Mouse (Mus musculus) stomach, embryonic 14.5 days (tissue): Measurements from ENCODE around the gene Gm20388. TPM values are rescaled to one million over a fixed set of nuclear protein-coding genes. Genes with fewer than 3 reads are reported as not detected.

Source experiments
- ATAC-seq: fragments of 200-750 bp; cut with Nextera tagmentation; 2 replicates; pipeline ENCODE4 v1.8.0; 2017; ENCODE audit warnings: low read depth, moderate TSS enrichment; ENCODE audit not compliant: insufficient number of reproducible peaks, insufficient read depth, low FRiP score
- H3K27ac ChIP-seq: fragments of 300-500 bp; sonication (generic); 2 replicates; pipeline ENCODE4 v1.5.1; 2014; ENCODE audit warnings: mild to moderate bottlenecking, low read length, moderate library complexity, mixed read lengths
- H3K27me3 ChIP-seq: fragments of 300-500 bp; sonication (generic); 2 replicates; pipeline ENCODE4 v1.6.1; 2014; ENCODE audit warnings: low read length, control low read depth, mixed read lengths; ENCODE audit not compliant: control insufficient read depth, insufficient read depth
- H3K36me3 ChIP-seq: fragments of 300-500 bp; sonication (generic); 2 replicates; pipeline ENCODE4 v1.6.1; 2014; ENCODE audit warnings: mild to moderate bottlenecking, control low read depth, low read length, moderate library complexity, mixed read lengths; ENCODE audit not compliant: control insufficient read depth, insufficient read depth
- H3K4me1 ChIP-seq: fragments of 300-500 bp; sonication (generic); 2 replicates; pipeline ENCODE4 v1.6.1; 2014; ENCODE audit warnings: low read length, control low read depth, mixed read lengths; ENCODE audit not compliant: control insufficient read depth, insufficient read depth
- H3K4me2 ChIP-seq: fragments of 300-500 bp; sonication (generic); replicated peaks from 2 replicates; pipeline ENCODE4 v1.6.1; 2014; ENCODE audit warnings: low read depth, low read length, control low read depth
- H3K4me3 ChIP-seq: fragments of 300-500 bp; sonication (generic); 2 replicates; pipeline ENCODE4 v1.5.1; 2014; ENCODE audit warnings: low read depth, low read length, control low read depth
- H3K9ac ChIP-seq: fragments of 300-500 bp; sonication (generic); replicated peaks from 2 replicates; pipeline ENCODE4 v1.6.1; 2014; ENCODE audit warnings: low read depth, mild to moderate bottlenecking, control low read depth, low read length, moderate library complexity, mixed read lengths
- H3K9me3 ChIP-seq: fragments of 300-500 bp; sonication (generic); 2 replicates; pipeline ENCODE4 v1.6.1; 2016; ENCODE audit warnings: low read depth, low read length, control low read depth; ENCODE audit not compliant: control insufficient read depth
- WGBS: fragments of 180-500 bp; shearing (Covaris S2); extraction: QIAGEN DNeasy Blood & Tissue Kit; methylation state at CpG from one replicate; pipeline ENCODE4 v1.1.7; 2014; 5-methylcytosine and 5-hydroxymethylcytosine counted together
- polyA plus RNA-seq: library from polyadenylated mRNA; unstranded; fragments of >200 nt; fragmentation: Nextera tagmentation; extraction: Ambion mirVana; gene quantifications from 2 replicates; pipeline ENCODE4 v1.2.1, GENCODE M21; 2014

The Gm20388 gene
- polyA plus RNA-seq, 1 experiment from 2014 or later, result 11.4 TPM

DNA sequence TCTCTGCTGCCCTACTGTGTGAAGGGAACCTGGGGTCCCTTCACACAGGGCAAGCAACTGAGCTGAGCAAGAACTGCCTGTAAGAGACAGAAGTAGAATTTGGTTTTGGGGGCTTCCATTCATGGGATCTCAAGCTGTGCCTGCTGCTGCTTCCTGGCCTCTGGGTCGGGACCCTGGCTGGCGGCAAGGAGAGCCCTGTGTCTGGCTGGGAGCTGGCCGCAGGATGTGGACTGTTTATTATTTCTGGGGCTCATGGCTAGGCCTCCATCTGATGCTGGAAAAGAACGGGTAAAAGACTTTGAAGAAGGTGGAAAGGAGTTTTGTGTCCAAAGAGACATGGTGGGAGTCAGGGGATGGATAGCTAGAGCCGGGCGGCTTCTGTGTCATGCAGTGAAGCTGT, 969.3 kb downstream of the Gm20388 start:
- H3K9me3 ChIP-seq, result no peaks in the 10 kb centered on the region
- no peak overlapping the region for H3K4me2 ChIP-seq
- ATAC-seq, result no peak
- H3K9ac ChIP-seq, result no peak overlapping the region
- no peaks in the 10 kb centered on the region for H3K36me3 ChIP-seq
- no peak overlapping the region for H3K4me3 ChIP-seq
- no peak overlapping the region for H3K27ac ChIP-seq
- H3K27me3 ChIP-seq, result peaks cover 3% of the 10 kb centered on the region; the same call in 1 of the 2 replicates
- 58% methylated on average over 6 of the region's 6 CpGs for WGBS
- peaks cover 24% of the 10 kb centered on the region for H3K4me1 ChIP-seq

DNA sequence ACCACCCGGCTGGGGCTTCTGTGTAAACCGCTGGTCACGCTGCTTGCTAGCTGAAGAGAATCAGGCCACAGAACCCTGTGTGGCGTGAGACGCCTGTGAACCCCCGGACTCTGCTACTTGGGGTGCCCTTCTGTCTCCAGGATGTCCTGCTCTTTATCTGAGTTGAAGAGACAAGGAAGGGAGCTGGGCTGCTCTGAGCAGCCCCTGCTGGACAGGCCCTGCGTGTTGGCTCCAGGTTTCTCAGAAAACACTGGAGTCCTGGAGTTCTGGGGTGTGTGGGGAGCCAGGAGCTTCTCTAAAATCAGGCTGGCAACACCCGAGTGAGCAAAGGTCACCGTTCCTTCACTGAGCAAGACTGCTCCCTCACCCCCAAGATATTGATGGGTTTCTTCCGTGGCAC, 971.0 kb downstream of the Gm20388 start:
- H3K36me3 ChIP-seq, result no peaks in the 10 kb centered on the region
- peaks cover 3% of the 10 kb centered on the region; the same call in 1 of the 2 replicates for H3K27me3 ChIP-seq
- H3K9me3 ChIP-seq, result no peaks in the 10 kb centered on the region
- ATAC-seq, result no peak
- peak overlapping the region; percentile 22 for H3K4me2 ChIP-seq
- H3K9ac ChIP-seq, result 0 out of 2 replicates have a peak overlapping the region, but pooled peaks have one; percentile 19
- 49% methylated on average over 10 of the region's 10 CpGs for WGBS
- peaks cover 24% of the 10 kb centered on the region for H3K4me1 ChIP-seq
- H3K4me3 ChIP-seq, result no peak overlapping the region
- H3K27ac ChIP-seq, result peak overlapping the region; percentile 97

DNA sequence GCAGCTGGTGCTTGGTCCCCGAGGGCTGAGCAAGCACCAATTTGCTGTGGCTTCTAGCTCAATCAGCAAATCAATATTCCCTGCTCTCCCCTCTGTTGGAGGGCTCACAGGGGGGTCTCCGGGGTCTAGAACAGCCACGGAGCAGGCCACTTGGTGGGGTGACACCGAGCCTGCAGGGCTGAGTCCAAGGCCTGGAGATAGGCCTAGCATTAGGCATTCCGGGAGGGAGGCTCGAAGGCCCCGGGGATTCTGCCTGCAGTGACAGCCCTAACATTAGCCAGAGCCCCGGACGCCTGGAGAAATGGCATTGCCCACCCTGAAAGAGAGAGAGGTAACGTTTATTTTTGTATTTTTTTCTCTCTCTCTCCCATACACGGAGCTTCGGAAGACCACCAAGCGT, 972.0 kb downstream of the Gm20388 start:
- 13% methylated on average over 13 of the region's 13 CpGs for WGBS
- peak overlapping the region; percentile 23; the same call in 1 of the 2 replicates for H3K9ac ChIP-seq
- peak; percentile 43; the same call in 1 of the 2 replicates for ATAC-seq
- no peaks in the 10 kb centered on the region for H3K9me3 ChIP-seq
- H3K4me1 ChIP-seq, result peaks cover 24% of the 10 kb centered on the region
- H3K27me3 ChIP-seq, result peaks cover 3% of the 10 kb centered on the region; the same call in 1 of the 2 replicates
- peak overlapping the region; percentile 22 for H3K4me3 ChIP-seq
- H3K36me3 ChIP-seq, result no peaks in the 10 kb centered on the region
- H3K27ac ChIP-seq, result peak overlapping the region; percentile 97
- H3K4me2 ChIP-seq, result peak overlapping the region; percentile 42

DNA sequence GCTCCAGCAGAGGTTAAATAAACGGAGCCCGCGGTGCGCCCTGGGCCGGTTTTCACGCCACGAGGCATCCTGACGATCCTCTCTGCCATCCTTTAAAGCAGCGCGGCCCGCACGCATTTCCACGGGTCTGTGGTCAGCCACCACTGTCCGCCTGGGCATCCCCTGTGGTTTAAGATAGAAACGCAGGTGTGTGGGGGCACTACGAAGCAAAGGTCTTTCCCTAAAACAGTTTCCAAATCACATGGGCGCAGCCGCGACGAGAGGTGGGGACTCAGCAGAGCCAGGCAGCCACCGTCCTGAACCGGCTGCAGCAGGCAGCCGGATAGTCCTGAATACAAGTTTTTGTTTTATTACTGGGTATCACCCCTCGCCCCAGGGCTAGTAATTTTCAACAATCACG, 972.7 kb downstream of the Gm20388 start:
- Histone ChIP-seq H3K4me3 (peak overlapping the region; percentile 22), H3K27me3 (peaks cover 3% of the 10 kb centered on the region; the same call in 1 of the 2 replicates)
- 2% methylated on average over 25 of the region's 25 CpGs for WGBS

DNA sequence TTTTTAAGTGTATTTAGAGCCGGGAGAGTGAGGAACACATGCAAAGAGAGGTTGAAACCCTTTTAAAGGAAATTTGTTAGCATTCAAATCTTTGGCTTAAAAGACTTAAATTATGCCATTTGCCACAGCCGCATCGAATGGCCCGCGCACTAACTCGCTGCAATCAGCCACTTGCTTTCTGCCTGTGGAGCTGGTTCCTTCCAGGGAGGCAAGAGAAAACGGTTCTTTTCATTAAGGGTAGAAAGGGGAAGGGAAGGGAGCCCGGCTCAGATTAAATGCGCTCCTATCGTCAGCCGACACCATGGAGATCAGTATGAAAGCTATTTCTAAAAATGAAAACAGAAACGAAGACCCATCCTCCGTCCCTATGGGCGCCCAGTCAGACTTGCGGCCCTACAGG, 973.2 kb downstream of the Gm20388 start:
- Histone ChIP-seq H3K4me3 (peak overlapping the region; percentile 22), H3K9me3 (no peaks in the 10 kb centered on the region), H3K4me1 (peaks cover 24% of the 10 kb centered on the region), H3K36me3 (no peaks in the 10 kb centered on the region), H3K4me2 (peak overlapping the region; percentile 42), H3K9ac (peak overlapping the region; percentile 49), H3K27ac (peak overlapping the region; percentile 97), H3K27me3 (peaks cover 3% of the 10 kb centered on the region; the same call in 1 of the 2 replicates)
- WGBS, result 10% methylated on average over 15 of the region's 15 CpGs
- no peak for ATAC-seq

More for the DNA sequence above, 972.7 kb downstream of the Gm20388 start:
- Histone ChIP-seq H3K9me3 (no peaks in the 10 kb centered on the region), H3K4me1 (peaks cover 24% of the 10 kb centered on the region), H3K9ac (peak overlapping the region; percentile 49), H3K27ac (peak overlapping the region; percentile 97), H3K36me3 (no peaks in the 10 kb centered on the region), H3K4me2 (peak overlapping the region; percentile 42)
- no peak for ATAC-seq

DNA sequence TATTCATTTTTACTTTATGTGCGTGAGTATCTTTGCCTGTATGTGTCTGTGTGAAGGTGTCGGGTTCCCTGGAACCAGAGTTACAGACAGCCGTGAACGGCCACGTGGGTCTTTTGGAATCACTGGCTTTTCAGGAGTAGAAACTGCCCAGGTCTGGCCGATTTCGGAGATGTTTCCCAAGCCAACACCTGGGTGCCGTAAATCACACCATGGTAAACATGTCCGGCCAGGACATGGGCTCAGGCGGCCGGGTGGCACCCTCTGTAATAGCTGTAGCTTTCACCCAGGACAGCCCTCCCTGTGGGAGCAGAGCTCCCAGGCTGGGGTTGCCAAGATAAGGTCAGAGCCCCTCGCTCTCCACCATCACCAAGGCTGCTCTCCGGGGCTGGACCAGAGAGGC, 974.2 kb downstream of the Gm20388 start:
- ATAC-seq, result no peak
- peak overlapping the region; percentile 32 for H3K9ac ChIP-seq
- WGBS, result 15% methylated on average over 13 of the region's 13 CpGs

DNA sequence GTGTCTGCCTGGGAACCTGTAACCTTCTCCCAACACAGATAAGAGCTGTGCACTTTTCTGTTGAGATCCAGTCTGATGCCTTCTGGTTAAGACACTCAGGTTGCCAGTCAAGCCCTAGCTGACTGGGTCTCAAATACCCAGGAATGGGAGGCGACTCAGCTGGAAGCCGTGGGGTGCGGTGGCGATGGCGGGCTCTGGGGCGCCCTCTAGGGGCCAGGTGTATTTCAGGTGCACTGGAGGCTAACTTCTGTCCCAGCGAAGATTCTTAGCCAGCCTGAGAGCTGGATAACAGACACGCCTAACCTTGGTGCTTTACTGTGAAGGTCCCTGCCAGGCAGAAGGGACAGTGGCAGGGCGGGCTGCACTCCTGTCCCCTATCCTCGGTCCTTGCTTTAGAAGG, 976.6 kb downstream of the Gm20388 start:
- H3K36me3 ChIP-seq, result no peaks in the 10 kb centered on the region
- H3K27ac ChIP-seq, result no peak overlapping the region
- H3K9me3 ChIP-seq, result no peaks in the 10 kb centered on the region
- H3K4me2 ChIP-seq, result 0 out of 2 replicates have a peak overlapping the region, but pooled peaks have one; percentile 6
- H3K9ac ChIP-seq, result no peak overlapping the region
- 0 out of 2 replicates have a peak, but pooled peaks cover 9% of the 10 kb centered on the region for H3K4me1 ChIP-seq
- H3K4me3 ChIP-seq, result no peak overlapping the region
- ATAC-seq, result no peak
- H3K27me3 ChIP-seq, result no peaks in the 10 kb centered on the region; the same call in 1 of the 2 replicates
- 11% methylated on average over 10 of the region's 10 CpGs for WGBS

More for the DNA sequence above, 974.2 kb downstream of the Gm20388 start:
- Histone ChIP-seq H3K9me3 (no peaks in the 10 kb centered on the region), H3K4me3 (no peak overlapping the region; the same call in 1 of the 2 replicates), H3K27me3 (peaks cover 3% of the 10 kb centered on the region; the same call in 1 of the 2 replicates), H3K36me3 (no peaks in the 10 kb centered on the region), H3K27ac (peak overlapping the region; percentile 97), H3K4me1 (peaks cover 24% of the 10 kb centered on the region), H3K4me2 (peak overlapping the region; percentile 42)

DNA sequence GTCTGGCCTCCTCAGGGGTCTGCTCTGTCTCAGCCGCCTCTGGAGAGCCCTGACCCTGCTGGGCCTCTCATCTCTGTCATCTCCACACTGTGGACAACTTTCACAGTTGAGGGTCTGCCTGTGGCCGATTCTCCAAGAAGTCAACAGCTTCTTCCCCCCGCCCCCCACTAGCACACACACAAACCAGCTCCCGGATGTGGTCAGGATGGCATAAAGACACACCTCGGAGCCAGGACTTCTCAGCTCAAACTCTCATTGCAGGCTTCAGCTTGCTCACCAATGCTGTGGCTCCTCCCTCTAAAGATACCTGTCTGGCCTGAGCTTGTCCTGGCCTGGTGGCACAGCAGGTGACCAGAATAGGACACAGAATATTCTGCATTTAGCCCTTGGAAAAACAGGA, 977.4 kb downstream of the Gm20388 start:
- H3K9me3 ChIP-seq, result no peaks in the 10 kb centered on the region
- H3K27me3 ChIP-seq, result no peaks in the 10 kb centered on the region; the same call in 1 of the 2 replicates
- no peak overlapping the region for H3K9ac ChIP-seq
- ATAC-seq, result no peak
- no peak overlapping the region for H3K4me3 ChIP-seq
- 0 out of 2 replicates have a peak, but pooled peaks cover 10% of the 10 kb centered on the region for H3K4me1 ChIP-seq
- no peaks in the 10 kb centered on the region for H3K36me3 ChIP-seq
- 40% methylated on average over 5 of the region's 5 CpGs for WGBS
- H3K27ac ChIP-seq, result no peak overlapping the region
- no peak overlapping the region for H3K4me2 ChIP-seq
